Mouse (Mus musculus): ENCODE measurements at regions not wholly inside any gene's neighbourhood (a gene's known extent, or its start where the extent isn't known, plus 50 kb on each side); places are given as distances from the start of the nearest gene placed in this dataset.
"Not testable (repeated sequence)": the region's sequence is repeated elsewhere in the genome, so short reads cannot be mapped to it uniquely, and the experiment has no call there.

DNA sequence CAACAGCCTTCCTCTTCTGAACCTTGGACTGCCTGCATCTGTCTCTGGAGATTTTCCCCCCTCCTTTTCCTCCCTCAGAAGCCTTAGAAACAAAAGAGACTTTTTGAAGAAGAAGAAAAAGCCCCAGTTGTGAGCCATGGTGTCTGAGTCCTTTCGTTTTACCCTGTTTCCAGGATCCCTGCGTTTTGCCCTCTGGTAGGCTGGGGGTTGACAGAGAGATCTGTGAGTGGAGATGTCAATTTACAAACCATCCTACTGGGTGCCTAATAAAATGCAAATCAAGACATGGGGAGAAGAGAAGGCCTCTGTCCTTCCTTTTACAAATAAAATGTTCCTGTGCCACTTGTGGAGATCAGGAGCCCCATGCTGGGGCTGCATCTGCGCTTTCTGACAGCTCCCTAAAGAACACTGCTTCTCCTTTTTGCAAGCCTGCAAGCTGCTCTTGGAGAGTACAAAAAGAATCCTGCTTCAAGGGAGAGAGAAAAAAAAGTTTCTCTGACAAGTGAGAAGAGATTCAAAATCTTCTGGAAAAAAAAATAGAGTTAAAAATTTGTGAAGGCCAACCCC, 421.4 kb downstream of the Tox3 start:
- H3K9me3 ChIP-seq (replicated peaks; ENCODE audit: low read length): peaks cover 2% of the 10 kb centered on the region
- no peak overlapping the region for H3K27ac ChIP-seq (ENCODE audit: insufficient read depth, low read depth)
- H3K4me2 ChIP-seq (ENCODE audit: insufficient read depth, low read depth, poor library complexity, severe bottlenecking): no peak overlapping the region
- TF ChIP-seq CHD1 (IDR thresholded peaks at IDR 0.05; ENCODE audit: low read depth, low read length) (no peak), JUN (IDR thresholded peaks at IDR 0.05; ENCODE audit: insufficient read depth, low read depth, low read length) (no peak), TBP (conservative IDR thresholded peaks at IDR 0.05; ENCODE audit: low read depth, low read length) (no peak), CHD2 (IDR thresholded peaks at IDR 0.05; ENCODE audit: low read length) (no peak), ZKSCAN1 (IDR thresholded peaks at IDR 0.05; ENCODE audit: borderline replicate concordance, low read depth, low read length) (no peak), RAD21 (IDR thresholded peaks at IDR 0.05; ENCODE audit: low read depth, low read length) (no peak), NELFE (IDR thresholded peaks at IDR 0.05; ENCODE audit: low read depth, low read length) (no peak)
- H3K4me1 ChIP-seq (ENCODE audit: control insufficient read depth in 1 of 2, insufficient read depth in 2 of 2): no peaks in the 10 kb centered on the region
- no peak for DNase-seq (ENCODE audit: extremely low read depth)
- in situ Hi-C loops (cut with MboI; ENCODE audit: low pct_ligation_motif_present, low pct_unique_long_range_greater_than_20kb, low sequenced_read_pairs) (no loop called here), dilution Hi-C loops (cut with MboI; ENCODE audit: extremely low pct_ligation_motif_present, extremely low pct_unique_long_range_greater_than_20kb, low sequenced_read_pairs) (no loop called here)
- no peak overlapping the region for H3K4me3 ChIP-seq (replicated peaks in 1 of 3; ENCODE audit: low read depth in 2 of 3, low read length in 2 of 3, poor library complexity in 1 of 3)
- H3K9ac ChIP-seq (ENCODE audit: insufficient read depth, low read depth): no peak overlapping the region
- H3K79me2 ChIP-seq (replicated peaks; ENCODE audit: control insufficient read depth, extremely low read depth, insufficient read depth, poor library complexity, severe bottlenecking): no peaks in the 10 kb centered on the region
- H3K36me3 ChIP-seq (replicated peaks in 1 of 2; ENCODE audit: control insufficient read depth in 1 of 2, insufficient read depth in 1 of 2, low read length in 1 of 2): no peaks in the 10 kb centered on the region
- H3K27me3 ChIP-seq (replicated peaks): no peaks in the 10 kb centered on the region

DNA sequence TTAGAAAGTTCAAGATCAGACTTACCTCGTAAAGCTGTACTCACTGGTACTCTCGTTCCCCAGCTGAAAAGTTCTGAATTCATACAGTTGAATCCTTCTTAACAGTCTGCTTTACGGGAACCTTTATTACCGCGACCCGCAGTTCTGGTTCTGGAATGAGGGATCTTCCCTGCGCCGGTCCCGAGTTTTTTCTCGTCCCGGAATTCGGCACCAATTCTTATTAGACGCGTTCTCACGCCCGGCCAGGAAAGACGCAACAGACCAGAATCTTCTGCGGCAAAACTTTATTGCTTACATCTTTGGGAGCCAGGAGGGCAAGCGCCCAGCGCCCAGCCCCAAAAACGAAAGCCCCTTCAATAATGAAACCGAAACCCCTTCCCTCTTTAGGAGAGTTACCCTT, 423.4 kb downstream of the Tox3 start:
- H3K27ac ChIP-seq (ENCODE audit: insufficient read depth, low read depth); DNase-seq (ENCODE audit: extremely low read depth); H3K79me2 ChIP-seq (replicated peaks; ENCODE audit: control insufficient read depth, extremely low read depth, insufficient read depth, poor library complexity, severe bottlenecking); dilution Hi-C loops (cut with MboI; ENCODE audit: extremely low pct_ligation_motif_present, extremely low pct_unique_long_range_greater_than_20kb, low sequenced_read_pairs); H3K36me3 ChIP-seq (replicated peaks in 1 of 2; ENCODE audit: control insufficient read depth in 1 of 2, insufficient read depth in 1 of 2, low read length in 1 of 2); H3K9ac ChIP-seq (ENCODE audit: insufficient read depth, low read depth); in situ Hi-C loops (cut with MboI; ENCODE audit: low pct_ligation_motif_present, low pct_unique_long_range_greater_than_20kb, low sequenced_read_pairs); H3K4me2 ChIP-seq (ENCODE audit: insufficient read depth, low read depth, poor library complexity, severe bottlenecking); H3K9me3 ChIP-seq (replicated peaks; ENCODE audit: low read length); H3K4me3 ChIP-seq (replicated peaks in 1 of 3; ENCODE audit: low read depth in 2 of 3, low read length in 2 of 3, poor library complexity in 1 of 3); H3K27me3 ChIP-seq (replicated peaks); H3K4me1 ChIP-seq (ENCODE audit: control insufficient read depth in 1 of 2, insufficient read depth in 2 of 2): not testable (repeated sequence)

DNA sequence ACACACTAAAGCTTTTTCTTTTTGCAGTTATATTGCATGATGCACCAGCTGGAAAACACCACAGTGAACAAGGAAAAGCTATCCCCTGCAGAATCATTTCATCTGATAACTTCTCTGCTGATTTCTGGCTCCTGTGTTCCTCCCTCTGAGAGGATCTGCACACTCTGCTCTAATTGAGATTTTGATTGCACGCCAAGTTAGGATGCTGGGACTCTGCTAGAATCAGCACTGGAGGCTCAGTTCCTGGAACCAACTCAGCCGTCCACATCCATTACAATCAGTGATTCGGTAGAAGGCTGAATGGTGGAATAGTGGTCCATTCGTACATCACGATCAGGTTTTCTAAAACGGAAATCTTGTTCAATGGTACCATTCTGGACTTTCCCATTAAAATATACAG, 434.1 kb downstream of the Tox3 start:
- H3K27ac ChIP-seq (ENCODE audit: insufficient read depth, low read depth): no peak overlapping the region
- H3K27me3 ChIP-seq (replicated peaks): no peaks in the 10 kb centered on the region
- dilution Hi-C loops (cut with MboI; ENCODE audit: extremely low pct_ligation_motif_present, extremely low pct_unique_long_range_greater_than_20kb, low sequenced_read_pairs): no loop called here
- H3K4me2 ChIP-seq (ENCODE audit: insufficient read depth, low read depth, poor library complexity, severe bottlenecking): no peak overlapping the region
- no peak overlapping the region for H3K4me3 ChIP-seq (replicated peaks in 1 of 3; ENCODE audit: low read depth in 2 of 3, low read length in 2 of 3, poor library complexity in 1 of 3)
- no peaks in the 10 kb centered on the region for H3K4me1 ChIP-seq (ENCODE audit: control insufficient read depth in 1 of 2, insufficient read depth in 2 of 2)
- no peak for DNase-seq (ENCODE audit: extremely low read depth)
- TF ChIP-seq HCFC1 (IDR thresholded peaks at IDR 0.05; ENCODE audit: low read depth, low read length) (no peak), E2F4 (IDR thresholded peaks at IDR 0.05; ENCODE audit: insufficient replicate concordance, low read depth, low read length) (no peak), USF2 (conservative IDR thresholded peaks at IDR 0.05; ENCODE audit: low read depth, low read length) (no peak), ETS1 (conservative IDR thresholded peaks at IDR 0.05; ENCODE audit: low read depth, low read length) (no peak), RAD21 (IDR thresholded peaks at IDR 0.05; ENCODE audit: low read depth, low read length) (no peak), POLR2AphosphoS2 (IDR thresholded peaks at IDR 0.05; ENCODE audit: low read depth, low read length) (no peak), ZC3H11A (IDR thresholded peaks at IDR 0.05; ENCODE audit: low read depth, low read length) (no peak), CTCF (conservative IDR thresholded peaks at IDR 0.05 in 1 of 2, IDR thresholded peaks at IDR 0.05 in 1 of 2; ENCODE audit: low read depth in 2 of 2, low read length in 2 of 2) (no peak)
- no peak overlapping the region for H3K9ac ChIP-seq (ENCODE audit: insufficient read depth, low read depth)
- no peaks in the 10 kb centered on the region for H3K36me3 ChIP-seq (replicated peaks in 1 of 2; ENCODE audit: control insufficient read depth in 1 of 2, insufficient read depth in 1 of 2, low read length in 1 of 2)
- H3K79me2 ChIP-seq (replicated peaks; ENCODE audit: control insufficient read depth, extremely low read depth, insufficient read depth, poor library complexity, severe bottlenecking): no peaks in the 10 kb centered on the region
- H3K9me3 ChIP-seq (replicated peaks; ENCODE audit: low read length): peaks cover 5% of the 10 kb centered on the region
- in situ Hi-C loops (cut with MboI; ENCODE audit: low pct_ligation_motif_present, low pct_unique_long_range_greater_than_20kb, low sequenced_read_pairs): no loop called here
